Mouse (Mus musculus): ENCODE data around the gene Nol4l.

Nol4l gene

DNA sequence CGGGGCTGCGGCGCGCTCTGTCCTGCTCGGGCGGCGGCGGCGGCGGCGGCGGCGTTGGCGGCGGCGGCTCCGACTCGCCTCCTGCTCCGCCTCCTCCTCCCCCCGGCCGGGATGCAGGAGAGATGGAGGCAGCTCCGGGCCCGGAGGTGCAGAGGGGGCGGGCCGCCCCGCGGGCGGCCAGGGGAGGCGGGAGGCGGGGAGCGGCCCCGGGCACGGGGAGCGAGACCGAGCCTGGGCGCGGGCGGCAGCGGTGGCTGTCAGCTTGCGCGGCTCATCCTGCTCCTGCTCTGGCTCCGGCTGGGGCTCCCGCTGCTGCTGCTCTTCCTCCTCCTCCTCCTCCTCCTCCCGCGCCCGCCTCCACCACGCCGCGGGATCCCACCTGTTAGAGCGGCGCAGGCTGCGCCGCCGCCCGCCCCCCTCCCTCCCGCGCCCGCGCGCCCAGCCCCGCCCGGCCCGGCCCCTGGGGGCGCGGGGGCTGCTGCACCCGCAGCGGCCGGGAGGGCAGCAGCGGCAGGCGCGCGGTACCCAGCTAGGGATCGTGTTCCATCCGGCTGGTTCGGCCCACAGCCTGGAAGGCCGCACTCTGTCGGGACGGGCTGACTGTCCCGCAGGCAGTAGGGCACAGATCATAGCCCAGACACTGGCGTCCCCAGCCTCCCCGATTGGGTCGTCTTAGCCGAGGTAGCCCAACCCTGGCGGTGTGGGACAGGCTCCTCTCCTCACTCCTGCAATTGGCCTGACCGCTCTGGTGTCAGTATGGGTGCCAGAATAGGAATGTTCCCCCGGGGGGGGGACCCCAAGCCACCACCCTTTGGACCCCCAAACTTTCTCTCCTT is at the start of gene Nol4l:
Gene Nol4l, minus strand, starts transcription at position 41 of the 836 bp plus-strand sequence.
- DNase-seq (ENCODE audit: low spot score in 2 of 2): peak in 1 of 2 experiments; percentile 55

GRCm38 (mm10) chr2:153577122-153577521 is 47.4 kb upstream of the Nol4l start:
- no peak for DNase-seq (ENCODE audit: low spot score in 2 of 2)

- no peak for DNase-seq (ENCODE audit: low spot score in 2 of 2)
Observed at GRCm38 (mm10) chr2:153576150-153576549, 46.4 kb upstream of the Nol4l start.

GRCm38 (mm10) chr2:153575554-153575953 is 45.8 kb upstream of the Nol4l start:
- DNase-seq (ENCODE audit: low spot score in 2 of 2): no peak

DNA sequence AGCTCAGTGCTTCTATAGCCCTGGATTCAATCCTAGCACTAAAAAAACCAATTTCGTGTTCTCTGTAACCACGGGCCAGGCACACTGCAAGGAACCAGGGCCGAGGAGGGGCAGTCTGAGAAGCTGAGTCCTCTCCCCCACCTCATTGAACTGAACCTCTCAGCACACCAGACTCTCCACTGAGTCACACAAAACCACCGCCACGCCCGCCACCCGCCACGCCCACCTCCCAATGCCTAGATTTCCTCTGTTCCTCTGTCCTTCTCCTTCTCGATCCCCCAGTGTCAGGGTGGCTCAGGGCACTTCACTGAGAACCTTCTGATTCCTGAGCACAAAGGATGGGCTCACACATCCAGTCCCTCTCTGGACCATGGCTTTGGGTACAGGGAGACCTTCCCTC is 43.3 kb upstream of the Nol4l start:
- no peak for DNase-seq (ENCODE audit: low spot score in 2 of 2)

DNA sequence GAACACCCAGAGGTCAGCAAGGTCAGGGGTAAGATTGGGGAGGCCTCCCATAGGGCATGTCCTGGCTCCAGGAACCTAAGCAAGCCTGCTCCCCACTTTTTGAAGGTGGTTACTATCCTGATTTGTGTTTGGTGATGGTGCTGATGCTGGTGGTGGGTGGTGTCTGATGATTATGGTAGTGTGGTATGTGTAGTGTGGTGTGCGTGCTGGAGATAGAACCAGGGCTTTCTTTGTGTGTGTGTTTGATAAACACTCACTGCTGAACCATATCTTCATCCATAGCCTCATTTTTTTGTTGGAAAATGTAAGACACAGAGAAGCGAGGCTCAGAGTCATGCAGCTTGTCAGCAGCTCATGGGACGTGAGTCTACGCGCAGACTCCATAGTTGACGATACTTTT is 38.8 kb upstream of the Nol4l start:
- no peak for DNase-seq (ENCODE audit: low spot score in 2 of 2)

- no peak for DNase-seq (ENCODE audit: low spot score in 2 of 2)
Observed at GRCm38 (mm10) chr2:153568013-153568412, 38.2 kb upstream of the Nol4l start.

- no peak for DNase-seq (ENCODE audit: low spot score in 2 of 2)
Observed at GRCm38 (mm10) chr2:153564343-153564742, 34.6 kb upstream of the Nol4l start.

DNA sequence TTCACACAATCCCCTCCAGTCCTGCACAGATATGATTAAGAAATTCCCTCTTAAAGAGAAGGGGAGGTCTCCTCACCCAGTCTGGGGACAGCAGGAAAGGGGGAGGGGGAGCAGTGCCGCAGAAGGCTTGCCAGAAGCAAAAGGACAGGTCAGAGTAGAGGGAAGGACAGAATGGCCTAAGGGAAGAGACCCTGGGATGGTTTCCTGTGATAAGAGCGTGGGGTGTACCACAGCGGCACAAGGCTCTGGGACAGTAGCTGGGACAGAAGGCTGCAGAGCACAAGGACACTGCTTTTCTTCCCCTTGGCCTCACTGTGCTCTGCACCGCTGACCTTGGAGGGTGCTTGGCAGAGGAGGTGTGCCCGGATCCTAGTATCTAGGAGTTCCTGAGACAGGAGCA is 31.8 kb upstream of the Nol4l start:
- no peak for DNase-seq (ENCODE audit: low spot score in 2 of 2)

GRCm38 (mm10) chr2:153560664-153561541 is 31.1 kb upstream of the Nol4l start:
- DNase-seq (ENCODE audit: low spot score in 2 of 2): peak in 1 of 2 experiments; percentile 61

DNA sequence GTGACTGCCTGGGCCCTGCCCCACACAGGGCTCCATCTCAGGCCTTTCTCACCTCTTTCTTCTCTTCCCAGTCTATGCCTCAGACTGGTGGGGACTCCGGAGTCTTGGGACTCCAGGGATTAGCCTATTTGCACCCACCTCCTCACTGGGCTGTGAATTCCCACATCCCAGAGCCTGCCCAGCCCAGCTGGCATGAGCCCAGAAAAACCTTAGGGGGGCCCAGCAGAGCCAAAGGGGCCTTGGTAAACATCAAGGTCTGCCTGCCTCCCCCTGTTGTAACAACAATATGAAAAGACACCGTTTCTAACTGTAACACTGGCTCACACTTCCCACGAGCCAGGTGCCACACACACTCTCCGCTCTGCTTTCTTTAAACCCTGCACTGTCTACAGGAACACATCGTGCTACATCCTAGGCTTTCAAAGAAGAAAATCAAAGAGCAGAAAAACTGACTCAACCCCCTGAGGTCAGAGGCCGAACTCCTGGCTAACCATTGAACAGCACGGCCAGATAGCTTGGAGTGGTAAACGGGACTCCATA is 29.9 kb upstream of the Nol4l start:
- peak in 1 of 2 experiments; percentile 55 for DNase-seq (ENCODE audit: low spot score in 2 of 2)

DNA sequence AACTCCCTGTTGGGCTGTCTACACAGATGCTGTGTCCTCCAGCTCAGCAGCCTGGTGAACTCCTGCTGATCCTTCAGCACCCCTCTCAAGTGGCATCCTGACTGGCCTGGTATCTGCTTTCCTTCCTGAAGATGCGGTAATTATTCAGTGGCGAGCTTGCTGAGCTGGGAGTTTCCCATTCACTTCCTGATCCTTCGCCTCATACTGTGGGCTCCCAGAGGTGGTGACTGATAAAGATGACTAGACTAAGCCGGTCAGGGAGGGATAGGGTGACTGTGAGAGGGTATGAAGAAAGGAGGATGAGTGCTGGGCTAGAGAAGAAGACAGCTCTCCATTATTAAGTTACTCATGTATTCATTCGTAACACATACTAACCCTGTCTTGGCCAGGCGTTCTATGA is 28.7 kb upstream of the Nol4l start:
- DNase-seq (ENCODE audit: low spot score in 2 of 2): no peak

- no peak for DNase-seq (ENCODE audit: low spot score in 2 of 2)
Observed at GRCm38 (mm10) chr2:153557259-153557658, 27.5 kb upstream of the Nol4l start.

GRCm38 (mm10) chr2:153556208-153556607 is 26.4 kb upstream of the Nol4l start:
- no peak for DNase-seq (ENCODE audit: low spot score in 2 of 2)

DNA sequence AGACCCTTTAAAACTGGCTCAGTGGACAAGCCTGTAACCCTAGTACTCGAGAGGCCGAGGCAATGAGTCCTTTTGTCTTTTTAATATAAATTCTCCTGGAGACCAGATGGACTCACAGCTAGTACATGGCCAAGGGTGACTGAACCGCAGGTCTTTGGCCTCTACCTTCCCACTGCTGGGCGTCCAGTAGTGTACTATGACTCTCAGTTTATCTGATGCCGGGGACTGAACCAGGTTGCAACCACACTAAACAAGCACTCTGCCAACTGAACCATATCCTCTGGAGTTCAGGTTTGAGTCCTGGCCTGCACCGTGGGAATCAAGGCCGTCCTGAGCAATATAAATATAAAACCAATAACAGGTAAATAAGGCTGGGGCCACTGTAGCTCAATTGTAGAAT is 24.8 kb upstream of the Nol4l start:
- no peak for DNase-seq (ENCODE audit: low spot score in 2 of 2)

- DNase-seq (ENCODE audit: low spot score in 2 of 2): no peak
Observed at GRCm38 (mm10) chr2:153549486-153549885, 19.7 kb upstream of the Nol4l start.

GRCm38 (mm10) chr2:153548221-153548923 is 18.6 kb upstream of the Nol4l start:
- no peak for DNase-seq (ENCODE audit: low spot score in 2 of 2)

- DNase-seq (ENCODE audit: low spot score in 2 of 2): no peak
Observed at GRCm38 (mm10) chr2:153547633-153548032, 17.9 kb upstream of the Nol4l start.

DNA sequence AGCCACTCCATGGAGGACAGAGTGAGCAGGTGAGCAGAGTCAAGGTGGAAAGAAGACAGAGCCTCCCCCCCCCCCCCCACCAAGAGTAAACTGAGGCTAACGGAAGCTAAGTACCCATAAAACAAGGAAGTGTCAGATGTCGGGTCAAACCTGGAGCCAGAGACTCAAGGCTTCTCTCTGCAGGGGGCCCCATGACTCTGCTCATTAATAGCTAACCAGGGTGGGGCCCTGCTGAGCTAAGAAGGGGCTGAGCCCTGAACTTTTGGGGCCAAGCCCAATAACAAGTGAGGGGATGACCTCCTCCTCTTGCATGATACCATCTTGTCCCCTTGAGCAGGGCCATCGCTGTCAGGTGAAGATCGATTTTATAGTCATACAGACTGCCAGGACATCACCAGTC is 17.2 kb upstream of the Nol4l start:
- DNase-seq (ENCODE audit: low spot score in 2 of 2): no peak

- DNase-seq (ENCODE audit: low spot score in 2 of 2): no peak
Observed at GRCm38 (mm10) chr2:153546471-153546870, 16.7 kb upstream of the Nol4l start.

GRCm38 (mm10) chr2:153544771-153545170 is 15.0 kb upstream of the Nol4l start:
- peak in 1 of 2 experiments; percentile 47 for DNase-seq (ENCODE audit: low spot score in 2 of 2)
